Mouse (Mus musculus): ENCODE measurements around the gene Ate1.

- TF ChIP-seq CTCF (IDR thresholded peaks at IDR 0.05; ENCODE audit: borderline replicate concordance, insufficient read depth, low read length) (no peak), POLR2A (IDR thresholded peaks at IDR 0.05; ENCODE audit: low read depth, low read length) (no peak)
These were observed 43.7 kb upstream of the Ate1 start for GRCm38 (mm10) chr7:130563880-130564279.
